Mouse (Mus musculus) urinary bladder, adult 18-20 months (tissue): Measurements from ENCODE around the gene Arhgap44.

ENCODE experiments used
- DNase-seq, 2 experiments: peaks; one replicate each; pipeline ENCODE4 v3.0.0; 2022; ENCODE audit warnings: low spot score in 2 of 2, mixed read lengths in 2 of 2

Gene Arhgap44

DNA sequence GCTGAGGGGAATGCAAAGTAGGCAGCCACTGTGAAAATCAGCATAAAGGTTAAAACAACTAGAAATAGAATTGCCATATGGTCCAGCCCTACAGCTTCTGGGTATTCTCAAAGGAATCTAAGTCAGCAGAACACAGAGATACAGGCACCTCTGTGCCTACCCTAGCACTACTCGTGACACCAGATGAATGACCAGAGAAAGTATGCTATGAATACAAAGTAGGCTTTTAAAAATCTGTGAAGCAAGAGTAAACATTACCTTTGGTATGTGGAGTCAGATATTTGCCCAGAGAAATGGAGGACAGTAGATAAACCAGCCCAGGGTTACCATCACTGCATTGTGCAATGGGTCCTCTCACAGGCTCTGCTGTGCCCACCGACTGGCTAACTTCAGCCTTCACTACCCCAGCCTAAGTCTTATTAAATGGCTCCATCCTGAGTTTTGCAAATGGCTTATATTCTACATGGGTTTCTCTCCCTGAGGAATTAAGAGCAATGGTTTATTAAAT is 25.6 kb downstream of the Arhgap44 start:
- DNase-seq = no peak

DNA sequence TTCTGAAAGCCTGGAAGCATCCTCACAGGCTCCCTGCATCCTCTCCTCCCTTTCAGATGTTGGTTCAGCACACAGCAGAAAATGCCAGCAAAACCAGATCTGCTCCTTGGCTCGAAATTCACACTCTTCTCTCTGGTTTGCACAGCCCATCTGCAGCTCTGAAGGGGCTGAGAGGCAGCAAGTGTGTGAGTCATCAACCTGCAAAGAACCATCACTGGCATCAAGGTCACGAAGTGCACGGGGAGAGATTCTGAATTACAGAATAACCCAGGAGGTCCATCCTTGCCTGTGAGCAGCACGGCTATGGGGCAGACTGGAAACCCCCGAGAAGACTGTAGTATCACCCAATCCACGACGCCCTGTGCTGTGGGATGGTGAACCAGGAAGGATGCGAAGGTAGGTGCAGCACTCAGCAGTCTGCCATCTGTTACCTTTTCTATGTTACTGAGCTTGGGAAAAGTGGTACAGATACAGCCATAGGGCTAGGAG is 27.5 kb downstream of the Arhgap44 start:
- no peak for DNase-seq

DNA sequence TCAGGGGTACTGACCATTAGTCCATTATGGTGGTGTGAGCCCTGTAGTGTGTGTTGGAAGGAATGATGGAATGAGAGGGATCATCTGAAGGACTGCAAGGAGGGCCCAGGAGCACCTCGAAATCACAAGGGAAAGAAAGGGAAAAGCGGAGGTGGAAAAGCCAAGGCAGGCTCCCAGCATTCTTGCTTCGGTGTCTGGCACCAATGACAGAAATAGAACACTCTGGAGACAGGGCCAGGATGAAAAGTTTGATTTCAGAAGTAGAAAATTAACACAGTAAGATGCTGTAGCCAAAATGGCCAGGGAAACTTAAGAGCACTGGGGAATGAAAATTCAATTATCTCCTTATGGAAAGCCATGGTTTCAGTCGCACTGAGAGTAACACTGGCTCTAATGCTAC is 29.1 kb downstream of the Arhgap44 start:
- no peak for DNase-seq

DNA sequence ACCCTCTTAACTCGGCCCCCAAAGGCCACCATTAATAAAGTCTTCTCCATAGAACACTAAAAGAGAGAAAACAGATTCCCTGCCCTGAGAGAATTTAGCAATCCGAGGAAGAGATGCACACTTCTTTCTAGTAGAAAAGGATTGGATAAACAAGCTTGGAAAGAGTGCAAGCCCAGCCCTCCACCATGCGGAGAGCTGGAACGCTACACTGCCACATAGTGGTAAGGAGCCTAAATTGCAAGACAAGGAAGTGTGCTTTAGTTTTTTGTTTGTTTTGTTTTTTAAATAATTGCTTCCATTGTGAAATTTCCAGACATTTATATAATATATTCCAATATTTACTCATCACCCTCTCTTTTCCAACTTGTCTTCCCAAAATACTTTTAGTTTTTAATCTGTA is 33.7 kb downstream of the Arhgap44 start:
- DNase-seq = no peak

DNA sequence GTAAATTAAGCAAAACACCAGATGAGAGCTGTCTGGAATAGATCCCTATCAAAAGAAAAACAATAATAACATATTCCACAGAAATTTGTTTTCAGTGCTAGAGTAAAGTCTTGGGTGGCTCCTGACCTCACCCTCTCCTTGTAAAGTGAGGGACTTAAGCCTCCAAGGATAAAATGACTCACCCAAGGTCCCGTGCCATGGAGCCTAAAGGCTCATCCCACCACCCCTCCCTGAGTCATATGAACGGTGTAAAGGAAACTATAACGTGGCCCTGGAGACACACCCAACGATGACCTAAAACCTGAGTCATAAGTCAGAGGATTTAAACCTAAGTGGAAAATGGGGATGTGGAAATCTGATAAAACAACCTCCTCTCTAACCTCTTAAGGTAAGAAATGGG is 34.1 kb downstream of the Arhgap44 start:
- peak in 1 of 2 experiments; percentile 37 for DNase-seq

DNA sequence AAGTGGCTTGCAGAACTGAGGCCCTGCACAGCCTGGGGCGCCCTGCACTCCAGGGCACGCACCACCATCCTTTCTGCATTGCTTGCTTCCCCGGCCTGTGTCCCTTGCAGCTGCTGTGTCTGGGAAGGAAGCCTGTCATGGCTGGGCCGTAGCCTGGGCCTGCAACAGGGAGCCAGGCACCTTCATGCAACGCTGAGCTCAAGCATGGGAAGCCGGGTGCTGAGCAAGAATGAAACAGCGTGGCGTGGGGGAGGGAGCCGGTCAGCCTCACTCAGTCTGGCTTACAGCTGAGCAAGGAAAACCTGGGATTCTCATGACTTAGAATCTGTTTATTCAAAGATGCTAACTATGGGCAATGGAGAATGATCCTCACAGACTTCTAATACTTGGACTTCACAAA is 36.2 kb downstream of the Arhgap44 start:
- no peak for DNase-seq

DNA sequence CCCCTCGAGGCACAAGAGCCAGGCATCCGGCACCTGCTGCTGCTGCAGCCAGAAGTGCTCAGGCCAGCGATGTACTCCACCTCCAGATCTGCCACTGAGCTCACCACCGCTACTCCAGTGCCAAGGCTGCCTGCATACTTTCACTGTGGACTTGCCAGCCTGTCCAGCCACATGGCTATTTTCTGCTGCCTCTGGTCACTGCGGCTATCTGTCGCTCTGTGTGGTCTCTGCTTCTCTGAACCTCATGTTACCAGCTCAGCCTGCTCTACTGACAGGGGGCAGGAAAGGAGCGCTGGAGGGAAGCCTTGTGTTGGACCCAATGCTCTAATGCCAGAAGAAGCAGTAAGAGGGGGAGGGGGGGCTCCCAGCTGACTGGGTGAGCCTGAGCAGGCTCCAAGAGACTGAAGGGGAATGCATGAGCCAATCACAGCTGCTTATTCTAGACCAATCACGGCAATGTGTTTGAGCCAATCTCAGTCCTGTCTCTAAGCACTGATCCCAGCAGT is 37.8 kb downstream of the Arhgap44 start:
- DNase-seq = no peak

DNA sequence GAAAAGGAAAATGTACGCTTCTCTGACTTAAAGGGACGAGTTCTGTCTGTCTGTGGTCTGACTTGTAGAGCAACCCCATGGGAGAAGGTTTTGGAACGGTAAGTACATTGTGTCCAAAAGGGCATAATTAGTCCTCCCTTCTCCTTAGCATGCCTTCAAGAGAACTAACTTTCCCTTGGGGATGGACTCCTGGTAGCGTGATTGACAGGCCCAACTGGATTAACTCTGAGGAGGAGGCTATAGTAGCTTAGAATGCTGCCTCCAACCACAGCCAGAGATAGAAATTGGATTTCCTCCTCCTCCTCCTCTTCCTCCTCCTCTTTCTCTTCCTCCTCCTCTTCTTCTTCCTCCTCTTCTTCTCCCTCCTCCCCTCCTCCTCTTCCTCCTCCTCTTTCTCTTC is 42.5 kb downstream of the Arhgap44 start:
- no peak for DNase-seq

DNA sequence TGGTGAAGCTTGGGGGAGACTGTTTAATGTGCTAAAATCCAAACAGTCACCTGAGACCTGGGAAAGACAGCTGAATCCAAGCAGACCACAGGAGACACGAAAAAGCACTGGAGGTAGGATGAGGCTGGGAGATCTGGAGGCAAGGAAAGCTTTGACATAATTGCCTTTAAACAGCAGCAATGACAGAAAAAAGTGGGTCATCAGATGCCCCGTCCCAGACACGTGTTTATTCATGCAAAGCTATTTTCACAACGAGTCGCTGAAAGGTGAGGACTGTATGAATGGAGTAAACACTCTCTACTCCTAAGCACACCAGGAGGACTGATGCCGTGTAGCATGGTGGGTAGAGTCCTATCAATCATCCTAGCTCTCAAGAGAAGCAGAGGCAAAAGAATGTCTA is 47.0 kb downstream of the Arhgap44 start:
- DNase-seq = no peak

DNA sequence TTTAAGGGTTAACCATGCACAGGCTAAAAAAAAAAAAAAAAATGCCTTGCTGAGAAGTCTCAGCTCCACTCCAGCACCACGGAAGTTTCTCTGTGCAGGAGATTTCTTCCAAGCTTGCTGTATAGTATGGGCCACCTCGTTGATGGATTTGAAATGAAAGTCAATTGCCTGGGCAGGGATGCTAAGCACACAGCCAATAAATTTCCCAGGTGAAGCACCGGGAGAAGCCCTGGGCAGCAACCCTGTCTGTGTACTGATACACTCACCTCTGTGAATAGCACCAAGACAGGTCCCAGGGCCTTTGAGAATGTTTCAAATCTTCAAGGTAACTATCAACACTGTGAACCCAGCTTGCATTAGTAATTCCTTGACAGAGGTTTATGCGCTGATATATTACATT is 50.7 kb downstream of the Arhgap44 start:
- no peak for DNase-seq

DNA sequence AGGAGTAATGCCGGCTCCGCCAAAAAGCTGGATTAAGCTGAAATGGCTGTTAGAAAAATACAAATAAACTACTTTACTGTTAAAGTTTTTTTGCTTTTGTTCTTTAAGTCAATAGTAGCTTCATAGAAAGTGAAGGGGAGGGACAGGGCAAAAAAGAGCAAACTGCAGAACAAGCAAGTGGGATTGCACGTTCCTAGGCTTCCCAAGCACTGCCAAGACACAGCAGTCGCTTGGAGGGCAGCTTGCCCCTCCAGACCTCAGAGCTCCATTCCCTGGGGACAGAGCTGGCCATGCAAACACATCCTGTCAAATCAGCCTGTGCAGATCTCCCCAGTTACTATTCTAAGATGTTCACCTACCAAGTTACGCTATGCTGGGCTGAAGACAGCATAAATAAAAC is 51.1 kb downstream of the Arhgap44 start:
- DNase-seq = no peak

DNA sequence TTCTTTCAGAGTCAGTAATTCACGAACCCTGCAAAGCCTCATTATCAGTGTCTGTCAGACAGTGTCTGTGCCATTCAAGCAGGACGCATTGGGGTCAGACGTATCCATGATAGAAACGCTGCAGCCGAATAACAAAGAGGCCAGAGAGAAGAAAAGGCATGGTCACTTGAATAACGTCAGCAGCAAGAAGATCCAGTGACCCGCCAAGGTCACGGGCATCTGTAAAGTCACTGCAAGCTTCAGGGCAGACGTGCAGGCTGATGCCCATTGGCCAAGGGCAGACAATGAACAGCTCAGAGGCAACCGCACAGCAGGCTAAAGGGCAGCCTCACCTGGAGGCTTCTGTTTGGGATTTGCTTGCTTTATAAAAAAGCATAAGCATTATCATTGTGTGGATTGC is 52.7 kb downstream of the Arhgap44 start:
- DNase-seq = no peak

DNA sequence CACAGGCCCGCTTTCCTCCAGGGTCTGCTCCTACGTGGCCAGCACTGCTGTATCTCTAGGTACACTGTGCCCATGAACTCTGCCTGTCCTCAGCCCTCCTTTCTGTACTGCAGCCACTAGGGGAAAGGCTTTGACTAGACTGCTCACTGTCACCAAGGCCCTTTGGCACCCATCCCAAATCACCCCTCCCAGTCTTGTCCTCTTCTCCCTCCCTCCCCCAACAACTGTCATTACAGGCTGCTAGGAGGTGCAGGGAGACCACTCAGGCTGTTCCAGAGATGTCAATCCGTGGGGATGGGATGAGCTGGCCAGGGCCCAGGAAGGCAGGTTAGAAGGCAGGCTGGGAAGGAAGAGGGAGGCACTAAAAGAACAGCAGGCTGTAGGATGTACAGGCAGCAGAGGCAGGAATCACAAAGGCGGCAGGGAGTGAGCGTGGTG is 55.0 kb downstream of the Arhgap44 start:
- DNase-seq = no peak

DNA sequence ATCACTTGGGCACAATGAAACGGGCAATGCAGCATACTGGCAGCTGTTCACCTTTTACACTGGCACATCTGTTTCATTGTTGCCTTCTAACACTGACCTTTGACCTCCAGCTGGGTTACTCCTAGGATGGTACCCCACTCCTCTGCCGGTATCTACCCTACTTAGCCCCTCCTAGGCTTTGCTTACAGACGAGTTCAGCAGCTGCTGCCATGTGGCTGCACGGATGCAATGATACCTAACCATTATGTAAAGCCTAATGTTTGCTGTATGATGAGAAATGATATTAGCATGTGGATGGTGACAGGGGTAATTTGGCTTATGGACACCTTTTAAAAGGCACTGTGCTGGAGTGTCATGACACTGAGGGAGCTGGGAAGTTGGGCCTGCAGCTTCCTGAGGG is 55.6 kb downstream of the Arhgap44 start:
- DNase-seq = no peak

DNA sequence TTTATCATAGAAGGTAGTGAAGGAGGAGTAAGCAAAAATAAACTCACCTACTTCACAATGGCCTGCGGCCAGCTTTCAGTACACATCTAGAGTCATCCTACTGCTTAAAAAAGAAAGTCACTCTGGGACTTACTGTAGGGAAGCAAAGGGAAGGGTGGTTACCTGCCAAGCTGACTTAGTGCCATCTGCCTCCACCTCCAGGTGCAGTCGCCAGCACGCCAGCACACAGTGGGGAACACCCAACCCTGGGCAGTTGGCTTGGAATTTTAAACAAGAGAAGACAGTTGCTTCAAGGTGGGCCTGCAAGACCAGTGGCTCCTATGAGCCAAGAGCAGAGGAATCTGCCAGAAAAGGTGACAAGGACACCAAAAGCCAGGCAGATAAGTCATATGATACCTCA is 58.7 kb downstream of the Arhgap44 start:
- DNase-seq = no peak

DNA sequence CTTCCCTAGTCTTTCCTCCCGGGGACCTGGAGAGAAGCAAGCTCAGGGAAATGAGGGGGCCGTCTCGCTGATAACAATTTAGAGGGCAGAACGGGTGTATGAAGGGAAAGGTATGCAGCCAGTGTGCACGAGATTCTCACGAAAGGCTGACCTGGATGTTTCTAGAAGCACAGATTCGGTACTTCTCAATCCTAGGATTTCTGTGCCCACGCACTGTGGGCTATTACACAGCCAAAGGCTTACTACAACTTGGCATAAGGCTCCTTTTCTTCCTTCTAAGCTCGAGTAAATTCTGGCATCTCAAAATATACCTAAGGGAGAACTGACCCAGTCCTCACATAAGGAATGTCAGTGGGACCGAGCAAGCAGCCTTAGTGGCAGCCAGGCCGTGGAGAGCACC is 61.6 kb downstream of the Arhgap44 start:
- no peak for DNase-seq

DNA sequence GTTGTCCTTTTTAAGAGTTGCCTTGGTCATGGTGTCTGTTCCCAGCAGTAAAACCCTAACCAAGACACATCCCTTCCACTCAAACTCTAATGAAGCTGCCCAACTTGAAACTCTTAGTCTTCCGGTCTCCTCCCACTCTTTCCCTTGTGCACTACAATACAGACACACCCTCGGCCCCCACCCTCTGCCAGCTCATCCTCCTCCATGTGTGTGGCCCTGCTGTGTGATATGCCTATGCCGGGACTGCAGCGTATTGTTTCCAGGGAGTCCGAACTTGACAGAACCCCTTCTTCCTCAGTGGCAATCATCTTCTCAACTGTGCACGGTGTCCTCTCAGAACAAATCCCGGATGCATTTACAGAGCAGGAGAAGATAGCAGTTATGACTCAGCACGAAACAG is 62.7 kb downstream of the Arhgap44 start:
- no peak for DNase-seq

DNA sequence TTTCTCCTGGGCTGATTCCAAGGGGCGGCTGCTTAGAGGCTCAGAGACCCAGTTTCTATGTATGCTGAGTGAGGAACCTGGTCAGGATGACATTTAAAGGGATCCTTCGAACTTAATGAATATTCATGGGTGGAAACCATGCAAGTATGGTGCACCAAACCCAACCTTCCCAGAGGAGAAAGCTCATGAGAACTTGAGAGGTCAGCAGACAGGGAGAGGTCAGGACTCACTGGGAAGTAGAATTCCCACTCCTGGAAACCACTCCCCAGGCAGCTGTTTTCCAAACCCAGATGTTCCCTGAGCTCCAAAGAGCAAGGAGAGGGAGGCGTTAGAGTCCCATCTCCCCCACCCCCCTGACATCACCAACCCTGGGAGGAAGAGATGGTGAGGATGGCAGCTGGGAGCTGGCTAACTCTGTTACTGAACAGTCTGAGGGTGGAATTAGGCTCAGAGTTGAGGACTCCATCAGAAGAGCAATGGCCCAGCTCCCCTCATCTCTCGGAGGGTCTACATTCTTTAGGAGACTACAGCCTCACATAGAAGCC is 65.2 kb downstream of the Arhgap44 start:
- DNase-seq = no peak

DNA sequence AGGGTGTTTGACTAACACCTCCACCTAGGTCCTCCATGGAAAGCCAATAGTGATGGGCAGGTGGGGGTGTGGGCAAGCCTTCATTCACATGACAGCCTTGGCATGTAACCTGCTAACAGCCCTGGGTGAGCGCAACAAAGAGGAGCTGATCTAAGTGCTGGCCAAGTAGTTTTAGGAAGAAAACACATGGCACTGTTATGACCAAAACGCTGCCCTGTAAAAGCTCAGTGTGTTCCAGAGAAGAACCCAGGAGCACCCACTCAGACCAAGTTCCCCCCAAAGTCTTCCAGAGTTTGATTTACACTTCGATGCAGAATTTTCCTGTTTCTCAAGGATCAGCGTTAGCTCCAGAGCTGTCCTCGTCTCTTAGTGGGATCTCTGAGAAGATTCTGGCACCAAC is 65.9 kb downstream of the Arhgap44 start:
- DNase-seq = no peak

DNA sequence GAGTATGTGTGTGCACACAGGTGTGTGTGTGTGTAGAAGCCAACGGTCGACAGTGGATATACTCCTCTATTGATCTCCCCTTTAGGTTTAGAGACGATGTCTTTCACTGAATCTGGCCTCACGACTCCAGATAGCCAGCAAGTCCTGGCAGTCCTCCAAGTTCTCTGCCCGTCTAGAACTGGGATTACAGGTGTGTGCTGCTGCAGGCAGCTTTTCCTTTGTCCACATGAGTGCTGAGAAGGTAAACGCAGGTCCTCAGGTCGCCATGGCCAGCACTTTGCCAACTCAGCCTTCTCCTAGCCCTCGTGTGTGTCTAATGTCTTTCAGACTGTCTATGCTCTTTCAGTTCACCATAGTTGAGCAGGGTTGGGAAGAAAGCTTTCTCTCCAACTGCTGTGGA is 69.9 kb downstream of the Arhgap44 start:
- DNase-seq = no peak

DNA sequence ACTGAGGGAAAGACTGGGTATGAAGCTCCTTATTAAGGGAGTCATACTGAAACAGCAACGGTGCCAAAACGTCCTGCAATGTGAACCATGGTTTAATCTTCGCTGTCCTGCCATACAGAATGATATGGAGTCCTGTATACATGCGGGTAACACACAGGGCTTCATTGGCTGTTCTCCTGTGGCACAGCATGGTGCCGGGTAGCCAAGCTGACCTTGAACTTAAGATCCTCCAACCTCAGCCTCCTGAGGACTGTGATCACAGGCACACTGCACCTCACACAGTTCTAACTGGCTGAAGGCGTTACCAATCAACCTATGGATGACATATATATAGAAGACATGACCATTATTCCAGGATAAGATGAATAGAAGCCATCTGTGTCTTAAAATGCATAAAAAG is 72.4 kb downstream of the Arhgap44 start:
- DNase-seq = no peak

DNA sequence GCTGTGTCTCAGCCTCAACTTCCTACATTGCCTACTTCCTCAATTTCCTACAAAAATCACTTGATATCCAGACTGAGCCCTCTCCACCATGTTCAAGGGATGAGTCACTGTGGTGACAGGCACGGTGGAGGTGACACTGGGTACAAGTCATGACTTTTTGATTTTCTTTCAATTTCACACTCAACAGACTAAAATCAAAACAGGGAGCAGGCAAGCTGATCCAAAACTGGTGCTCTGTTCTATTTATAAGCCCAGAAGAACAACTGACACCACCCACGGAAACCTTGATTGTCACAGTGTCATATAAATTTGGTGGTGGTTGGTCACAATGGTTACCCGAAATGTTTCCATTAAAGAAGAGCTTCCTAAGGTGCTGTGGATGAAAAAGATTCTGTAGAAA is 72.8 kb downstream of the Arhgap44 start:
- DNase-seq = no peak

DNA sequence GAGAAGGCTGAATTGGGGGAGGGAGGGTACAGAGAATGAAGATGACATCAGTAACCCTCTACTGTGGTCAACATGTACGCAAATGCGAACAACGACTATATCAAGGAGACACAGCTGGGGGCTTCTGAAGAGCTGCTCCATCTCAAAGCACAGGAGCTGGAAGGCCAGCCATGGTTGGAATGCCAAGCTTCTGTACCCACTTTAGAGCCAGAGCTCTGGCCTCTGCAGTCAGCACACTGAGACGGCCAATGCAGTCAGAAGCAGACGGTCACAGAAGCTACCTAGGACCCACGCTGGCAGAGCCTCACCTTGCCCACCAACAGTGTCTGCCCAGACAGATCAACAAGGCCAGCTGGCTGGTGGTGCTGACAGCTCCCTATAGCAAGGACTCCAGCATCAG is 73.5 kb downstream of the Arhgap44 start:
- DNase-seq = no peak
